Mouse (Mus musculus) ES-Bruce4 (cell line): ENCODE data around the gene Wbp1.

ENCODE experiments used
- CTCF ChIP-seq: IDR thresholded peaks from one replicate; pipeline ENCODE4 v1.8.1; 2011; ENCODE audit warnings: low read depth, low read length
- EP300 ChIP-seq: IDR thresholded peaks from 2 replicates; pipeline ENCODE4 v1.6.1; 2011; ENCODE audit warnings: low read depth, low read length; ENCODE audit not compliant: insufficient read depth
- POLR2A ChIP-seq: IDR thresholded peaks from one replicate; pipeline ENCODE4 v1.8.1; 2011; ENCODE audit warnings: low read length; ENCODE audit not compliant: insufficient read depth

GRCm38 (mm10) chr6:83087205-83087925 lies 34.0 kb downstream of the Wbp1 start:
- no peak for TF ChIP-seq POLR2A
- TF ChIP-seq CTCF: no peak
- no peak for TF ChIP-seq EP300
